ENCODE assay signal across 23 mouse cellular contexts in genomic region chr14:76981781-76982180, GRCm38 (mm10). TPM values are rescaled to one million over a fixed set of nuclear protein-coding genes. Genes with fewer than 3 reads are reported as not detected.
DNase-seq lines count a peak whose midpoint lies in the region; ATAC-seq and TF ChIP-seq lines count a peak whose summit lies in the region.
"Had no signal": no experiment of that assay in that cellular context is flagged by ENCODE, and none has a peak within 500 bp of the region (broad histone marks: within the 10 kb centered on the region; RNA-seq: fewer than 3 reads in every experiment).

No protein-coding gene starts in this region.

- no peak overlapping the region for H3K9ac ChIP-seq in forebrain, postnatal 0 days
- H3K9ac ChIP-seq in forebrain, embryonic 13.5 days: no peak overlapping the region
- no peak overlapping the region for H3K9ac ChIP-seq in kidney, embryonic 16.5 days (replicated peaks; ENCODE audit: low read length)
- H3K9ac ChIP-seq: embryonic facial prominence, embryonic 15.5 days; limb, embryonic 15.5 days; liver, embryonic 15.5 days; stomach, embryonic 15.5 days had no signal

- no peak overlapping the region for H3K4me3 ChIP-seq in forebrain, postnatal 0 days (ENCODE audit: low read depth, low read length)
- no peak overlapping the region for H3K4me3 ChIP-seq in forebrain, embryonic 13.5 days
- H3K4me3 ChIP-seq in kidney, embryonic 16.5 days (ENCODE audit: low read length): no peak overlapping the region
- H3K4me3 ChIP-seq: embryonic facial prominence, embryonic 15.5 days; gastrocnemius, adult 2 months; limb, embryonic 15.5 days; liver, embryonic 15.5 days; myocyte; stomach, embryonic 15.5 days had no signal

- H3K27ac ChIP-seq in forebrain, postnatal 0 days (ENCODE audit: low read depth, low read length): peak overlapping the region; percentile 45; the same call in 1 of the 2 replicates
- no peak overlapping the region for H3K27ac ChIP-seq in forebrain, embryonic 13.5 days
- peak overlapping the region; percentile 50 for H3K27ac ChIP-seq in kidney, embryonic 16.5 days (ENCODE audit: low read length)
- H3K27ac ChIP-seq: embryonic facial prominence, embryonic 15.5 days; gastrocnemius, adult 2 months; limb, embryonic 15.5 days; liver, embryonic 15.5 days; macrophage; stomach, embryonic 15.5 days had no signal

- peak; percentile 16; the same call in 1 of the 2 replicates for ATAC-seq in forebrain, postnatal 0 days
- no peak for ATAC-seq in forebrain, embryonic 13.5 days
- no peak for ATAC-seq in kidney, embryonic 16.5 days (ENCODE audit: low FRiP score, low TSS enrichment)
- no peak for ATAC-seq in CD4-positive, CD25-positive, alpha-beta regulatory T cell, adult 4 months
- ATAC-seq: inflammation-experienced regulatory T-cells, adult 6 months; lung, postnatal 0 days had no signal

- H3K27me3 ChIP-seq in forebrain, postnatal 0 days (ENCODE audit: insufficient read depth, low read length): no peaks in the 10 kb centered on the region
- H3K27me3 ChIP-seq in forebrain, embryonic 13.5 days: no peaks in the 10 kb centered on the region
- no peaks in the 10 kb centered on the region for H3K27me3 ChIP-seq in kidney, embryonic 16.5 days (ENCODE audit: insufficient read depth, low read length)
- H3K27me3 ChIP-seq: embryonic facial prominence, embryonic 15.5 days; limb, embryonic 15.5 days; liver, embryonic 15.5 days; stomach, embryonic 15.5 days had no signal

- H3K36me3 ChIP-seq in forebrain, postnatal 0 days (ENCODE audit: insufficient read depth): no peaks in the 10 kb centered on the region
- H3K36me3 ChIP-seq in forebrain, embryonic 13.5 days (ENCODE audit: poor library complexity, severe bottlenecking): no peaks in the 10 kb centered on the region
- no peaks in the 10 kb centered on the region for H3K36me3 ChIP-seq in kidney, embryonic 16.5 days (ENCODE audit: insufficient read depth, low read length)
- H3K36me3 ChIP-seq: embryonic facial prominence, embryonic 15.5 days; limb, embryonic 15.5 days; liver, embryonic 15.5 days; stomach, embryonic 15.5 days had no signal

- TF ChIP-seq CTCF in forebrain, postnatal 0 days (IDR thresholded peaks at IDR 0.05; ENCODE audit: low read depth): no peak

- H3K4me2 ChIP-seq in forebrain, postnatal 0 days (ENCODE audit: low read depth): no peak overlapping the region
- no peak overlapping the region for H3K4me2 ChIP-seq in forebrain, embryonic 13.5 days
- H3K4me2 ChIP-seq in kidney, embryonic 16.5 days (replicated peaks; ENCODE audit: low read depth, low read length): no peak overlapping the region
- H3K4me2 ChIP-seq: embryonic facial prominence, embryonic 15.5 days; limb, embryonic 15.5 days; liver, embryonic 15.5 days; stomach, embryonic 15.5 days had no signal

- H3K4me1 ChIP-seq in forebrain, postnatal 0 days (ENCODE audit: insufficient read depth): no peaks in the 10 kb centered on the region
- peaks cover 6% of the 10 kb centered on the region; the same call in 1 of the 2 replicates for H3K4me1 ChIP-seq in forebrain, embryonic 13.5 days
- peaks cover 18% of the 10 kb centered on the region for H3K4me1 ChIP-seq in kidney, embryonic 16.5 days (ENCODE audit: insufficient read depth, low read length)
- H3K4me1 ChIP-seq: liver, embryonic 15.5 days; stomach, embryonic 15.5 days had no signal

- peak; percentile 80 to 82 for DNase-seq in cerebellum, postnatal 10 days
- no peak for DNase-seq in cerebellum, adult 9-11 months
- peak; percentile 48 for DNase-seq in forebrain, postnatal 0 days
- no peak for DNase-seq in kidney, adult 18-20 months
- peak; percentile 24 for DNase-seq in NIH3T3 (ENCODE audit: low read depth)
- DNase-seq: adrenal gland, postnatal 14 days; gastrocnemius, adult 2 months; kidney, adult 8-10 months; kidney, postnatal 36 days; layer of hippocampus, postnatal 36 days; thymus, adult 18-20 months; thymus, postnatal 36 days had no signal

- 29% methylated on average over 1 of the region's 1 CpGs for WGBS in forebrain, postnatal 0 days
- 30% methylated on average over 1 of the region's 1 CpGs for WGBS in forebrain, embryonic 13.5 days
- 55% methylated on average over 1 of the region's 1 CpGs for WGBS in kidney, embryonic 16.5 days

- no peaks in the 10 kb centered on the region for H3K9me3 ChIP-seq in forebrain, postnatal 0 days (ENCODE audit: low read length)
- no peaks in the 10 kb centered on the region for H3K9me3 ChIP-seq in forebrain, embryonic 13.5 days (replicated peaks)
- no peaks in the 10 kb centered on the region for H3K9me3 ChIP-seq in kidney, embryonic 16.5 days (ENCODE audit: low read length)
- H3K9me3 ChIP-seq: embryonic facial prominence, embryonic 15.5 days; limb, embryonic 15.5 days; liver, embryonic 15.5 days; stomach, embryonic 15.5 days had no signal

RNA-seq across cellular contexts. Expression of gene Ccdc122, which starts 54.8 kb away (rescaled TPM):
- total RNA-seq in forebrain, postnatal 0 days (2014; rRNA removed): 0.43 and 1.3 TPM in 2 replicates
- 1.0 and 2.0 TPM in 2 replicates for polyA plus RNA-seq in forebrain, postnatal 0 days (2015; fragmentation: Nextera tagmentation; extraction: Ambion mirVana)
- polyA plus RNA-seq in forebrain, embryonic 13.5 days (2015; fragmentation: Nextera tagmentation; extraction: Ambion mirVana): 0.79 and 1.1 TPM in 2 replicates
- 1.2 and 2.2 TPM in 2 replicates for polyA plus RNA-seq in kidney, embryonic 16.5 days (2015; fragmentation: Nextera tagmentation; extraction: Ambion mirVana)
- polyA plus RNA-seq in CD4-positive, CD25-positive, alpha-beta regulatory T cell, adult 4 months (2017; shearing (Covaris generic)): 1 to 10 TPM; 2.4 TPM

RNA-seq across cellular contexts. Expression of gene Lacc1, which starts 54.9 kb away (rescaled TPM):
- total RNA-seq in forebrain, postnatal 0 days (2014; rRNA removed): 3.5 and 6.0 TPM in 2 replicates
- 1.7 and 2.0 TPM in 2 replicates for polyA plus RNA-seq in forebrain, postnatal 0 days (2015; fragmentation: Nextera tagmentation; extraction: Ambion mirVana)
- polyA plus RNA-seq in forebrain, embryonic 13.5 days (2015; fragmentation: Nextera tagmentation; extraction: Ambion mirVana): 2.1 and 2.6 TPM in 2 replicates
- polyA plus RNA-seq in kidney, embryonic 16.5 days (2015; fragmentation: Nextera tagmentation; extraction: Ambion mirVana): 5.9 and 6.8 TPM in 2 replicates
- under 1 TPM in 1 of 2 experiments, not detected in 1; 0.33 TPM for polyA plus RNA-seq in CD4-positive, CD25-positive, alpha-beta regulatory T cell, adult 4 months (2017; shearing (Covaris generic))

Comparison
In these comparisons a context has a peak if more than half of its experiments do, and no peak if none do; other contexts are left out.
1. DNase-seq: peak in cerebellum, postnatal 10 days (2 of 2), forebrain, postnatal 0 days (single experiment) and NIH3T3 (single experiment); none in cerebellum, adult 9-11 months (single experiment) and kidney, adult 18-20 months (single experiment).